Comparison of ENCODE assay signal across 23 mouse cellular contexts in the genomic region with DNA sequence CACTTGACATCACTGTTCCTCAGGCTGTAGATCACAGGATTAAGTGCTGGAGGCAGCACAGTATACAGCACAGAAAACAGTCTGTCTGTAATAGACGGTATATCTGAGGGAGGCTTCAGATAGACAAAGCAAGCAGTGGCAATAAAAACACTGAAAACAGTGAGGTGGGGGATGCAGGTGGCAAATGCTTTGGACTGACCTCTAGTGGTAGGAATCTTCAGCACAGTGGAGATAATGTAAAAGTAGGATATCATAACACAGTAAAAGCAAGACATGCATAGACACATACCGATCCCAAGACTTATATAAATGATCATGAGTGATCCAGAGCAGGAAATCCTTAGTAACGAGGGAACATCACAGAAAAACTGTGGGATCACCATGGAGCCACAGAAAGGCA. TPM values are rescaled to one million over a fixed set of nuclear protein-coding genes. Genes with fewer than 3 reads are reported as not detected.
DNase-seq lines count a peak whose midpoint lies in the region; ATAC-seq and TF ChIP-seq lines count a peak whose summit lies in the region.
"Had no signal": no experiment of that assay in that cellular context is flagged by ENCODE, and none has a peak within 500 bp of the region (broad histone marks: within the 10 kb centered on the region; RNA-seq: fewer than 3 reads in every experiment).

No protein-coding gene starts in this region.

- no peak overlapping the region for H3K9ac ChIP-seq in intestine, postnatal 0 days (ENCODE audit: low read depth, low read length)
- no peak overlapping the region for H3K9ac ChIP-seq in intestine, embryonic 15.5 days
- H3K9ac ChIP-seq: embryonic facial prominence, embryonic 12.5 days; forebrain, embryonic 15.5 days; heart, embryonic 13.5 days had no signal

- TF ChIP-seq CTCF in intestine, postnatal 0 days (IDR thresholded peaks at IDR 0.05; ENCODE audit: low read depth): peak; percentile 36
- TF ChIP-seq CTCF in E14TG2a.4 (conservative IDR thresholded peaks at IDR 0.05; ENCODE audit: low read length): peak; percentile 43

- H3K4me2 ChIP-seq in intestine, postnatal 0 days (replicated peaks; ENCODE audit: low read depth): no peak overlapping the region
- no peak overlapping the region for H3K4me2 ChIP-seq in intestine, embryonic 15.5 days (replicated peaks)
- H3K4me2 ChIP-seq: embryonic facial prominence, embryonic 12.5 days; forebrain, embryonic 15.5 days; heart, embryonic 13.5 days; liver, embryonic 11.5 days had no signal

- H3K27ac ChIP-seq in intestine, postnatal 0 days (ENCODE audit: low read depth, low read length): no peak overlapping the region
- no peak overlapping the region for H3K27ac ChIP-seq in intestine, embryonic 15.5 days
- H3K27ac ChIP-seq: embryonic facial prominence, embryonic 12.5 days; forebrain, embryonic 15.5 days; gastrocnemius, adult 2 months; heart, embryonic 13.5 days had no signal

- H3K9me3 ChIP-seq in intestine, postnatal 0 days (ENCODE audit: control insufficient read depth): no peaks in the 10 kb centered on the region
- no peaks in the 10 kb centered on the region for H3K9me3 ChIP-seq in intestine, embryonic 15.5 days
- H3K9me3 ChIP-seq in E14TG2a.4 (ENCODE audit: low read length): no peaks in the 10 kb centered on the region
- H3K9me3 ChIP-seq: embryonic facial prominence, embryonic 12.5 days; forebrain, embryonic 15.5 days; heart, embryonic 13.5 days had no signal

- no peaks in the 10 kb centered on the region for H3K27me3 ChIP-seq in intestine, postnatal 0 days (replicated peaks; ENCODE audit: control insufficient read depth, insufficient read depth, low read length)
- no peaks in the 10 kb centered on the region for H3K27me3 ChIP-seq in intestine, embryonic 15.5 days (replicated peaks)
- H3K27me3 ChIP-seq in E14TG2a.4 (ENCODE audit: insufficient read depth, low read length): no peaks in the 10 kb centered on the region
- H3K27me3 ChIP-seq: embryonic facial prominence, embryonic 12.5 days; forebrain, embryonic 15.5 days; heart, embryonic 13.5 days had no signal

- H3K4me1 ChIP-seq in intestine, postnatal 0 days (replicated peaks; ENCODE audit: control insufficient read depth, insufficient read depth, low read length): no peaks in the 10 kb centered on the region
- H3K4me1 ChIP-seq in intestine, embryonic 15.5 days (replicated peaks): no peaks in the 10 kb centered on the region
- no peaks in the 10 kb centered on the region for H3K4me1 ChIP-seq in E14TG2a.4 (replicated peaks; ENCODE audit: low read depth, low read length)
- H3K4me1 ChIP-seq: embryonic facial prominence, embryonic 12.5 days; forebrain, embryonic 15.5 days; heart, embryonic 13.5 days had no signal

- H3K36me3 ChIP-seq in intestine, postnatal 0 days (ENCODE audit: control insufficient read depth, insufficient read depth): no peaks in the 10 kb centered on the region
- H3K36me3 ChIP-seq in intestine, embryonic 15.5 days: no peaks in the 10 kb centered on the region
- no peaks in the 10 kb centered on the region for H3K36me3 ChIP-seq in E14TG2a.4 (ENCODE audit: insufficient read depth, low read length)
- H3K36me3 ChIP-seq: embryonic facial prominence, embryonic 12.5 days; forebrain, embryonic 15.5 days; heart, embryonic 13.5 days had no signal

- no peak for ATAC-seq in intestine, postnatal 0 days
- no peak for ATAC-seq in intestine, embryonic 15.5 days
- ATAC-seq in frontal cortex, adult (ENCODE audit: low TSS enrichment): no peak
- ATAC-seq: forebrain, embryonic 15.5 days; hindbrain, embryonic 16.5 days had no signal

- peak; percentile 1 for DNase-seq in NIH3T3 (ENCODE audit: low read depth)
- DNase-seq in embryo, embryonic 11 days: peak; percentile 1
- DNase-seq in natural killer cell, adult 2 months (ENCODE audit: low spot score in 2 of 2): no peak
- DNase-seq: adrenal gland, postnatal 10 days; cerebellum, adult 11 months; cerebellum, postnatal 14 days; gastrocnemius, adult 2 months; kidney, adult 8-10 months; kidney, postnatal 36 days; lung, adult 2 months; lung, postnatal 4 days; right cerebral cortex, adult 18-20 months had no signal

- 64% methylated on average over 3 of the region's 3 CpGs for WGBS in intestine, postnatal 0 days
- 52% methylated on average over 3 of the region's 3 CpGs for WGBS in intestine, embryonic 15.5 days

- H3K4me3 ChIP-seq in intestine, postnatal 0 days (ENCODE audit: low read depth, low read length): no peak overlapping the region
- no peak overlapping the region for H3K4me3 ChIP-seq in intestine, embryonic 15.5 days (replicated peaks)
- H3K4me3 ChIP-seq in E14TG2a.4 (replicated peaks; ENCODE audit: low read length): no peak overlapping the region
- H3K4me3 ChIP-seq: embryonic facial prominence, embryonic 12.5 days; forebrain, embryonic 15.5 days; gastrocnemius, adult 2 months; heart, embryonic 13.5 days had no signal

RNA-seq across cellular contexts. Expression of a gene that starts 0.7 kb away (rescaled TPM):
- polyA plus RNA-seq in intestine, postnatal 0 days (2015; fragmentation: Nextera tagmentation; extraction: Ambion mirVana): not detected in 2 replicates
- not detected in 2 replicates for polyA plus RNA-seq in intestine, embryonic 15.5 days (2015; fragmentation: Nextera tagmentation; extraction: Ambion mirVana)
- polyA plus RNA-seq: embryonic facial prominence, embryonic 12.5 days; forebrain, embryonic 15.5 days; heart, embryonic 13.5 days; hindbrain, embryonic 16.5 days; limb, embryonic 11.5 days; liver, embryonic 11.5 days; lung, adult 2 months; neural tube, embryonic 11.5 days had no signal

RNA-seq across cellular contexts. Expression of a gene that starts 11.8 kb away (rescaled TPM):
- polyA plus RNA-seq in intestine, postnatal 0 days (2015; fragmentation: Nextera tagmentation; extraction: Ambion mirVana): not detected in 2 replicates
- polyA plus RNA-seq in intestine, embryonic 15.5 days (2015; fragmentation: Nextera tagmentation; extraction: Ambion mirVana): not detected in 2 replicates
- polyA plus RNA-seq: embryonic facial prominence, embryonic 12.5 days; forebrain, embryonic 15.5 days; heart, embryonic 13.5 days; hindbrain, embryonic 16.5 days; limb, embryonic 11.5 days; liver, embryonic 11.5 days; lung, adult 2 months; neural tube, embryonic 11.5 days had no signal

RNA-seq across cellular contexts. Expression of a gene that starts 17.9 kb away (rescaled TPM):
- polyA plus RNA-seq in intestine, postnatal 0 days (2015; fragmentation: Nextera tagmentation; extraction: Ambion mirVana): not detected in 2 replicates
- not detected in 2 replicates for polyA plus RNA-seq in intestine, embryonic 15.5 days (2015; fragmentation: Nextera tagmentation; extraction: Ambion mirVana)
- polyA plus RNA-seq: embryonic facial prominence, embryonic 12.5 days; forebrain, embryonic 15.5 days; heart, embryonic 13.5 days; hindbrain, embryonic 16.5 days; limb, embryonic 11.5 days; liver, embryonic 11.5 days; lung, adult 2 months; neural tube, embryonic 11.5 days had no signal

RNA-seq across cellular contexts. Expression of a gene that starts 19.0 kb away (rescaled TPM):
- polyA plus RNA-seq in intestine, postnatal 0 days (2015; fragmentation: Nextera tagmentation; extraction: Ambion mirVana): not detected in 2 replicates
- not detected in 2 replicates for polyA plus RNA-seq in intestine, embryonic 15.5 days (2015; fragmentation: Nextera tagmentation; extraction: Ambion mirVana)
- polyA plus RNA-seq: embryonic facial prominence, embryonic 12.5 days; forebrain, embryonic 15.5 days; heart, embryonic 13.5 days; hindbrain, embryonic 16.5 days; limb, embryonic 11.5 days; liver, embryonic 11.5 days; lung, adult 2 months; neural tube, embryonic 11.5 days had no signal

RNA-seq across cellular contexts. Expression of a gene that starts 48.4 kb away (rescaled TPM):
- not detected in 2 replicates for polyA plus RNA-seq in intestine, postnatal 0 days (2015; fragmentation: Nextera tagmentation; extraction: Ambion mirVana)
- polyA plus RNA-seq in intestine, embryonic 15.5 days (2015; fragmentation: Nextera tagmentation; extraction: Ambion mirVana): not detected in 2 replicates
- polyA plus RNA-seq: embryonic facial prominence, embryonic 12.5 days; forebrain, embryonic 15.5 days; heart, embryonic 13.5 days; hindbrain, embryonic 16.5 days; limb, embryonic 11.5 days; liver, embryonic 11.5 days; lung, adult 2 months; neural tube, embryonic 11.5 days had no signal

Comparison
In these comparisons a context has a peak if more than half of its experiments do, and no peak if none do; other contexts are left out.
1. DNase-seq: peak in NIH3T3 (single experiment) and embryo, embryonic 11 days (single experiment); none in natural killer cell, adult 2 months (0 of 2).